Mouse (Mus musculus) urinary bladder, adult 18-20 months (tissue): ENCODE results near the gene Tbr1.

Experiments
- DNase-seq, 2 experiments: peaks; one replicate each; pipeline ENCODE4 v3.0.0; 2022; ENCODE audit warnings: low spot score in 2 of 2, mixed read lengths in 2 of 2

The Tbr1 gene

DNA sequence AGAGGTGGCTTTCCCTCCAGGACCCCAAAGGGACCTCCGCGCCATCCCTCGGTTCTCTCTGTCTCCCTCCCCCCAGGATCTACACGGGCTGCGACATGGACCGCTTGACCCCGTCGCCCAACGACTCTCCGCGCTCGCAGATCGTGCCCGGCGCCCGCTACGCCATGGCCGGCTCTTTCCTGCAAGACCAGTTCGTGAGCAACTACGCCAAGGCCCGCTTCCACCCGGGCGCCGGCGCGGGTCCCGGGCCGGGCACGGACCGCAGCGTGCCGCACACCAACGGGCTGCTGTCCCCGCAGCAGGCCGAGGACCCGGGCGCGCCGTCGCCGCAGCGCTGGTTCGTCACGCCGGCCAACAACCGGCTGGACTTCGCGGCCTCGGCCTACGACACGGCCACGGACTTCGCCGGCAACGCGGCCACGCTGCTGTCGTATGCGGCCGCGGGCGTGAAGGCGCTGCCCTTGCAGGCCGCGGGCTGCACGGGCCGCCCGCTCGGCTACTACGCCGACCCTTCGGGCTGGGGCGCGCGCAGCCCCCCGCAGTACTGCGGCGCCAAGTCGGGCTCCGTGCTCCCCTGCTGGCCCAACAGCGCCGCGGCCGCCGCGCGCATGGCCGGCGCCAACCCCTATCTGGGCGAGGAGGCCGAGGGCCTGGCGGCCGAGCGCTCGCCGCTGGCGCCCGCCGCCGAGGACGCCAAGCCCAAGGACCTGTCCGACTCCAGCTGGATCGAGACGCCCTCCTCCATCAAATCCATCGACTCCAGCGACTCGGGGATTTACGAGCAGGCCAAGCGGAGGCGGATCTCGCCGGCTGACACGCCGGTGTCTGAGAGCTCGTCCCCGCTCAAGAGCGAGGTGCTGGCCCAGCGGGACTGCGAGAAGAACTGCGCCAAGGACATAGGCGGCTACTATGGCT, 9.0 kb downstream of the Tbr1 start:
- DNase-seq: peak in 1 of 2 experiments; percentile 50

DNA sequence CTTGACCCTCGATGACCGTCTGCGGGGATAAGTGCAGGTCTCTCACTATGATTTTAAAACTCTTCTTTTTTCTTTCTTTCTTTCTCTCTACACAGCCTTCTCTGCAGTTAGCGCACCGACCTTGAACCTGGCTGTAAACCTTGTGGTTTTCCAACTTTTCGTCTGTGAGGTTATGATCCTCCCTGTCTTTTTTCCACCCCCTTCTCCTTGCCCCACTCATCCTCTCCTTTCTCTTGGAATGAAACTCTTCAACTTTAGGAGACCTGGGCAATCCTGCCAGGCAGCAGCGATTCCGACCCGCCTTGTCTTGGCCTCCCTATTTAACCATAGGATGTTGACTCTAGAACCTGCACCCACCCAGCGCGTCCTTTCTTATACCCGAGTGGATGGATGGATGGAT, 9.8 kb downstream of the Tbr1 start:
- peak in 1 of 2 experiments; percentile 11 for DNase-seq

DNA sequence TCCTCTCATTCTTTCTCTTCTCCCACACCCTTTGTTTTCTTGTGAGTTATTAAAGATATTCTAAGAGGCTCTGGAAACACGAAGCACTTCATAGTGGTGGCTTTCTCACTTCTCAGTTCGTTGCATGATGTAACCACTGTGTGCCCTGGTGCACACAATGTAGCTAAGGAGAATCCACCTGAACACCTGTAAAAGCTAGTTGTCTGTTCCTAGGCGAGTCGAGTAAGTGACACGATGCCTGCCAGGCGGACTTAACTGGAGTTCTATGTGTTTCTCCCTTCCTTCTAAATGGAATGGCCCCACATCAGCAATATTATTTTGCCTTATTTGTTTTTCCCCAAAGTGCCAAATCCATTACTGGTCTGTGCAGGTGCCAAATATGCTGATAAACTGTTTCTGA, 10.4 kb downstream of the Tbr1 start:
- DNase-seq: no peak

DNA sequence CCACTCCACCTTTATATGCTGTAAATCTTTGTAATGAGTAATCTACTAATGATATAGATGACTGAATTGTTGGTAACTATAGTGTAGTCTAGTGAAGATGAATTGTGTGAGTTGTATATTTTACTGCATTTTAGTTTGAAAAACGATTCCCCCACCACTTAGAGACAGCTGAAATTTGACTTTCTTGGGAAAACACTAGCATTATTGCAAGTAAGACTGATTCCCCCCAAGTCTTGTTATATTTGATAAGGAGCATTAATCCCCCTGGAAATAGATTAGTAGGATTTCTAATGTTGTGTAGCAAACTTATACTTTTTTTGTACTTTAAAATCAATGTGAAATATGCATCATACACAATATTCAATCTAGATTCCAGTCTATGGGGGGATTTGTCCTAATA, 10.8 kb downstream of the Tbr1 start:
- DNase-seq: no peak

DNA sequence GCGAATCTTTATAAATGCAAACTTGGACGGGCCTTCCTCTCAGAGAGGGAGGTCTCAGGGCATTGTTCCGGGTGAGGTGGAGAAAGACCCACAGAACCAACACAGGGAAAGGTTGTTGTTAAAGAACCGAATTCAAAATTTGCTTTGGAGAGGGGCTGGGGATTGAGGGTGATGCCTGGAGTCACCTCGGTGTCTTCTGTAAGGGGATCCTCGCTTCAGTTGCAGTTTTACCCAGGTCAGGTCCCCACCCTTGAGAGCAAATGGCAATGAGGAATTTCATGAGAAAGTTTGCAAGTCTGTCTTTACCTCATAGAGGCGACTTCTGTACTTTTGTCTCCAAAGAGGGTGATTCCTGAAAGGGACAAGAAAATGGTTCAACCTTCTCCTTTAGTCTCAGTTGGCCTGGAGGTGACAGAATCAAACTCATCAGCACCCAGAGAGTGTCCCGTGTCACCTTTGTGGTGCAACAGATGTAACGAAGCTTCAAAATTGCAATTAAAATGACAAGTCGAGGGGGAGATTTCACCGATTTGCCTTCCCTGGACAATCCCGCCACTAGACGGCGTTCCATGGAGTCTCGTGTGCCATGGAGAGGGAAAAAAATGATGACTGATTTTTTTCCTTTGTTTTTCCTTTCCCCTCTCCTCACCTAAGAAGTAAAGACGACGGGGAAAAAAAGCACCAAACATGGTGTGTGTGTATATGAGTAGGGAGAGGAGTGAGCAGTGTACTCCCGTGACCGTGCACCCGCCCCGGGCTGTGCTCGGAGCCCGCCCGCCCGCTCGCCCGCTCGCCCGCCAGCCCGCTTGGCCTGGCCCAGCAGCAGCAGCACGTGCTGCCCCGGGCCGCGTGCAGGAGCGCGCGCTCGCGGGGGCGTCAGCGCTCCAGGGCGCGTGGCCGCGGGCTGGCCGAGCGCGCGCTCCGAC, 12.1 kb downstream of the Tbr1 start:
- DNase-seq: peak in 1 of 2 experiments; percentile 14

DNA sequence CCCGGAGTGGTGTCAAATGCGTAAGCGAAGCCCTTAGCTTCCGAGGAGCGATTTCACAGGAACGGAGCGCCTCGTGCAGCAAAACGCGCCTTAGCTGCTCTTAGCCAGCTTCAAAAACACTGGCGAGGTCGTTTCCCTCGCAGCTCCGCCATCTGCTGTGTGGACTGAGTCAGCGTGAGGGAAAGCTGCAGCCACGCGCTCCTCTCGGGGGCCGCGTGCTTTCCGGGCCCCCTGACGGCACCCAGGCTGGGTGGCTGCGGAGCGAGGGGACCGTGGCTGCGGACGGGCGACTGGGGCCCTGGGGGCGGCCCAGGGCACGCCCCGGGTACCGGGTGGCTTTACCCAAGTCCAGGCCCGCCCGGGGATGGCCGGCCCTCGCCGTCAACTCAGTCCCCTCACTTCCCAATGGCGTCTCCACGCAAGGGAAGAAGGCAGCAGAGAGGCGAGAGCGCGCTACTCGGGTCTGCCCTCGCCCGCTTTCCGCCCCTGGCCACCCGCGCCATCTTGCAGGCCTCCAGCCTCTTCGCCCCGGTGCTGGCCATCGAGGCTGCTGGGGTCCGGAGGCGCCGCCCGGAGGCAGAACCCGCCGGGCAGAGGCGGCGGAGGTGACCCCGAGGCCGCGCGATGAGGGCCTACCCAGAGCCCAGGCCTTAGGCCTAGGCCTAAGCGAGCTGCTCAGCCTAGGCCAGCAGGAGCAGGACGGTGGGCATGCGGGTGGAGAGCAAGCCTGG, 13.0 kb downstream of the Tbr1 start:
- no peak for DNase-seq

DNA sequence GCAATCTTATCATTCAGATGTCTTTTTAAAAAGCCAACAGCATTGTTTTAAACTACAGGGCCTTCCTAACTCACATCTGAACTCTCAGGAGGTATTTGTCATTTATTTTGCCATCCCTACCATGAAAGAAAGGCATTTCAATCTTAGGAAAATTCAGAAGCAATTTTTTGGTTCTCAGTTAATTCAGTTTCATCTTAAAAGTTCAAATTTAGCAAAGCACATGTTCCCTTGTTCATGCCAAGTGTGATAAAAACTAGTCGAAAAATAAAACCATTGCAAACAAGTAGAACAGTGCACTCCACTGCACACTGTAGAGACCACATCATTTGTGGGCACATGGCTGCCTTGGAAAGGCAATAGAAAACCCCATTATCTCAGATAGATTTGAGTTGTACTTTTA, 15.5 kb downstream of the Tbr1 start:
- DNase-seq: no peak

DNA sequence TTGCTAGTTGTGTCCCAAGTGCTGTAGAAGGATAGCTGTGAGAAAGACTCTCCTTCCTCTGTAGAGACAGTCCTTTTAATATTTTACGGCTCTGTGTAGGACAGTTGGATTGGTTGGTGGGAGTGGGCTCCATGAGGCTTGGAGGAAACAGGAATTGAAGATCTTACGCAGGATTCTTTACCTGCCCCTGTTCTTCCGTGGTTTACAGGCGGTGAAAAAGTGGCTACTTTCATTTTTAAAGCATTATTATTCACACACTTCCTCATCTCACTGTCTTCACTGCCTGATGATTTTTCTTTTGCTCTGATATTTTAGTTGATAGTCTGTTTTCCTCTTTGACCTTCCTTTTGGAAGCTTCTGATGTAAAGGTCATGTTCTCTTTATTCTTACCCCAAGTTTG, 17.5 kb downstream of the Tbr1 start:
- DNase-seq: no peak

DNA sequence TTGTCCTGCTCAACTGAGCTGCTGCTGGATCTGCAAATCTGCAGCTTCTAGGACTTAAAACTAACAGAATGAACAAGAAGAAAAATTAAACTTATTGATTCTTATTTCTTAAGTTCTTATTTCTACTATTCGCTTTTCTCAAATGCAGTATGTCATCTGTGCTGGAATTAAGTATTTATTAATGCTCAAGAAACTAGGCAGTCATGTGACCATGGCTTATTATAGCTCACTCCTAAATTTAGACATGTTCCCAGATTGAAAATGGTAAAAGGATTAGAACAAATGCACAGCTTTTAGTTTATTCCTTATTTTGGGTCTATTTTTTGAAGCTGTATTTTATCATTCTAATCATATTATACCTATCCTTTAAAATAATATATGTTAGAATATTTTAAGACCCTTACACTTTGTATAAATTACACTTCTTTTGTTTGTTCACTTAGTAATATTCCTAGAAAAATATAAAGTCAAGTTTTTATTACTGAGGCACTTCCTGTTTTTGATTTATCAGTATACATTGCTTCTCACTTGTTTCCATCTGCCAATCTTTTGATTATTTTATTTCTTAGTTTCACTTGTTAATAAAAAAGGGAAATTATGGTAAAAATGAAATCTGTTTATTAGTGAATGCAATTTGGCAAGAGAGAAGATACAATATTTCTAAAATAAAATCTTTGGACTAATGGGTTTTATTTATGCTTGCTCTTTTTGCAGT, 20.9 kb downstream of the Tbr1 start:
- no peak for DNase-seq

DNA sequence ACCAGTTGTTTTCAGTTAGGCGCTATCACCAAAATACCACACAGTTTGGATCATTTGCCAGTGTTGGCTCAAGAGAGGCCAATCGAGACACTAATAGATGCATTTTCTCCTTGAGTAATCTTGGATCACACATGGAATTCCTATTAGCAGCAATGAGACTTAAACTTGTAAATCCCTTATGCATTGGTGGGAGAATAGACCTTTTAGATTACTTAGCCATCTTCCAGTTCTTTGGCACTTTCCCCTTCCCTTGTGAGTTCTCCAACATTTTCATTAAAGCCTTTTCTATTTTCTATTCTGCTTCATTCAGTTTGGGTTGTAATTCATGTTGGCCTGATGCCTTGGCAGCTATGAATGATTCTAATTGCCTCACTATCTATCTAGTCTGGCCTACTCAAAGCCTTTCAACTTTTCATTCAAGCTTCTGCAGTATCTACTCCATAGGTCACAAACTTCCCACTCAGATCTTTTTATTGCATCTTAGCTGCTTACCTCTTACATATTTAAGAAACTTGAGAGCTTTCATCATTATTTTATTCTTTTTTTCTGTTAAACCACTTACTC, 34.6 kb downstream of the Tbr1 start:
- DNase-seq: no peak
